Mouse (Mus musculus): Measurements from ENCODE around the gene Trp53. TPM values are rescaled to one million over a fixed set of nuclear protein-coding genes. Genes with fewer than 3 reads are reported as not detected.

Gene Trp53
- total and polyA plus RNA-seq, 3 experiments, result 24.9 to 372 (median 107) TPM

- H3K79me2 ChIP-seq (replicated peaks; ENCODE audit: control insufficient read depth, extremely low read depth, insufficient read depth, poor library complexity, severe bottlenecking), result 0 out of 2 replicates have a peak, but pooled peaks cover 8% of the 10 kb centered on the region
- H3K36me3 ChIP-seq (replicated peaks in 1 of 2; ENCODE audit: control insufficient read depth in 1 of 2, insufficient read depth in 1 of 2, low read length in 1 of 2), result peaks cover 73 to 94% of the 10 kb centered on the region in 2 experiments
- H3K4me3 ChIP-seq (replicated peaks in 1 of 3; ENCODE audit: low read depth in 2 of 3, low read length in 2 of 3, poor library complexity in 1 of 3), result no peak overlapping the region
- H3K4me1 ChIP-seq (ENCODE audit: control insufficient read depth in 1 of 2, insufficient read depth in 2 of 2), result no peaks in the 10 kb centered on the region
- H3K9me3 ChIP-seq (replicated peaks; ENCODE audit: low read length), result no peaks in the 10 kb centered on the region
- no peak overlapping the region for H3K27ac ChIP-seq (ENCODE audit: insufficient read depth, low read depth)
- no peak overlapping the region for H3K4me2 ChIP-seq (ENCODE audit: insufficient read depth, low read depth, poor library complexity, severe bottlenecking)
- no peak for DNase-seq (ENCODE audit: extremely low read depth)
- no peak overlapping the region for H3K9ac ChIP-seq (ENCODE audit: insufficient read depth, low read depth)
- TF ChIP-seq CHD1 (IDR thresholded peaks at IDR 0.05; ENCODE audit: low read depth, low read length), result no peak
- in situ Hi-C loops (cut with MboI; ENCODE audit: low pct_ligation_motif_present, low pct_unique_long_range_greater_than_20kb, low sequenced_read_pairs), result no loop called here
- dilution Hi-C loops (cut with MboI; ENCODE audit: extremely low pct_ligation_motif_present, extremely low pct_unique_long_range_greater_than_20kb, low sequenced_read_pairs), result no loop called here
- H3K27me3 ChIP-seq (replicated peaks), result no peaks in the 10 kb centered on the region
Measured at GRCm38 (mm10) chr11:69565131-69565530, 15.0 kb upstream of the Trp53 start.

DNA sequence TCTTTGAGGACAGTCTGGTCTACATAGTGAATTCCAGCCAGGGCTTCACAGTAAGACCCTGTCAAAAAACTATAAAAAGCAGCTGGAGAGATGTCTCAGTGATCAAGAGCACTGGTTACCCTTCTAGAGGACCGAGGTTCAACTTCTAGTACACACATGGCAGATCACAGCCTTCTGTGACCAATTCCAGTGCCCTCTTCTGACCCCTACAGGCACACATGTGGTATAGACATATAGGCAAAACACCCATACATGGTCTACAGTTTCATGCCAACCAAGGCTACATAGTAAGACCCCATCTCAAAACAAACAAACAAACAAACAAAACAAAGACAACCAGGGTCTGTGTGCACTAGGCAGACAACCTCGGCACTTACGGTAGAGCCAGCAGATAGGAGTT lies 4.9 kb upstream of the Trp53 start:
- no peaks in the 10 kb centered on the region for H3K9me3 ChIP-seq (replicated peaks; ENCODE audit: low read length)
- H3K27me3 ChIP-seq (replicated peaks), result no peaks in the 10 kb centered on the region
- no peak for TF ChIP-seq TBP (conservative IDR thresholded peaks at IDR 0.05; ENCODE audit: low read depth, low read length)
- TF ChIP-seq JUND (conservative IDR thresholded peaks at IDR 0.05; ENCODE audit: low read depth, low read length), result no peak
- peak; percentile 71 for TF ChIP-seq MAX (IDR thresholded peaks at IDR 0.05; ENCODE audit: low read length)
- no peak; the same call in 1 of the 2 replicates for TF ChIP-seq SIN3A (IDR thresholded peaks at IDR 0.05; ENCODE audit: low read length)
- TF ChIP-seq TCF12 (IDR thresholded peaks at IDR 0.05; ENCODE audit: low read depth, low read length), result no peak
- TF ChIP-seq ZC3H11A (IDR thresholded peaks at IDR 0.05; ENCODE audit: low read depth, low read length), result no peak
- peak; percentile 54 for TF ChIP-seq RAD21 (IDR thresholded peaks at IDR 0.05; ENCODE audit: low read depth, low read length)
- no peak for TF ChIP-seq MAFK (IDR thresholded peaks at IDR 0.05; ENCODE audit: insufficient replicate concordance, low read length)
- peak; percentile 70 to 76 for TF ChIP-seq CTCF (conservative IDR thresholded peaks at IDR 0.05 in 1 of 2, IDR thresholded peaks at IDR 0.05 in 1 of 2; ENCODE audit: low read depth in 2 of 2, low read length in 2 of 2)
- TF ChIP-seq MXI1 (IDR thresholded peaks at IDR 0.05; ENCODE audit: low read depth, low read length), result peak; percentile 49; the same call in 1 of the 2 replicates
- no peak for TF ChIP-seq ETS1 (conservative IDR thresholded peaks at IDR 0.05; ENCODE audit: low read depth, low read length)
- TF ChIP-seq SMC3 (IDR thresholded peaks at IDR 0.05; ENCODE audit: low read depth, low read length), result peak; percentile 41
- no peak for TF ChIP-seq RCOR1 (conservative IDR thresholded peaks at IDR 0.05; ENCODE audit: low read depth, low read length)
- TF ChIP-seq IRF4 (IDR thresholded peaks at IDR 0.05; ENCODE audit: low read depth, low read length), result no peak
- no peak for TF ChIP-seq POLR2AphosphoS2 (IDR thresholded peaks at IDR 0.05; ENCODE audit: low read depth, low read length)
- TF ChIP-seq MAZ (IDR thresholded peaks at IDR 0.05; ENCODE audit: low read depth, low read length), result no peak
- no peak for TF ChIP-seq ZNF384 (IDR thresholded peaks at IDR 0.05; ENCODE audit: low read depth, low read length)
- no peak for TF ChIP-seq KAT2A (IDR thresholded peaks at IDR 0.05; ENCODE audit: insufficient replicate concordance, low read length)
- TF ChIP-seq NRF1 (IDR thresholded peaks at IDR 0.05; ENCODE audit: low read depth, low read length), result no peak
- no peak for TF ChIP-seq EP300 (IDR thresholded peaks at IDR 0.05; ENCODE audit: low read length)
- TF ChIP-seq CHD1 (IDR thresholded peaks at IDR 0.05; ENCODE audit: low read depth, low read length), result no peak
- no peak for TF ChIP-seq GABPA (IDR thresholded peaks at IDR 0.05; ENCODE audit: insufficient replicate concordance, low read depth, low read length)
- TF ChIP-seq MYC (IDR thresholded peaks at IDR 0.05; ENCODE audit: low read depth, low read length), result peak; percentile 89
- peaks cover 42 to 69% of the 10 kb centered on the region in 2 experiments for H3K36me3 ChIP-seq (replicated peaks in 1 of 2; ENCODE audit: control insufficient read depth in 1 of 2, insufficient read depth in 1 of 2, low read length in 1 of 2)
- no peak overlapping the region for H3K4me2 ChIP-seq (ENCODE audit: insufficient read depth, low read depth, poor library complexity, severe bottlenecking)
- peaks cover 8 to 39% of the 10 kb centered on the region in 2 experiments for H3K4me1 ChIP-seq (ENCODE audit: control insufficient read depth in 1 of 2, insufficient read depth in 2 of 2)
- peaks cover 44% of the 10 kb centered on the region for H3K79me2 ChIP-seq (replicated peaks; ENCODE audit: control insufficient read depth, extremely low read depth, insufficient read depth, poor library complexity, severe bottlenecking)
- dilution Hi-C loops (cut with MboI; ENCODE audit: extremely low pct_ligation_motif_present, extremely low pct_unique_long_range_greater_than_20kb, low sequenced_read_pairs), result no loop called here
- no peak overlapping the region for H3K9ac ChIP-seq (ENCODE audit: insufficient read depth, low read depth)
- no peak overlapping the region for H3K4me3 ChIP-seq (replicated peaks in 1 of 3; ENCODE audit: low read depth in 2 of 3, low read length in 2 of 3, poor library complexity in 1 of 3)
- in situ Hi-C loops (cut with MboI; ENCODE audit: low pct_ligation_motif_present, low pct_unique_long_range_greater_than_20kb, low sequenced_read_pairs), result loop anchor here (5.0 kb wide), 1 partner anchor 33 kb away; no protein-coding TSS in a partner anchor
- DNase-seq (ENCODE audit: extremely low read depth), result peak; percentile 70
- no peak overlapping the region for H3K27ac ChIP-seq (ENCODE audit: insufficient read depth, low read depth)
